Mouse (Mus musculus): ENCODE measurements at regions not wholly inside any gene's neighbourhood (a gene's known extent, or its start where the extent isn't known, plus 50 kb on each side); places are given as distances from the start of the nearest gene placed in this dataset.

DNA sequence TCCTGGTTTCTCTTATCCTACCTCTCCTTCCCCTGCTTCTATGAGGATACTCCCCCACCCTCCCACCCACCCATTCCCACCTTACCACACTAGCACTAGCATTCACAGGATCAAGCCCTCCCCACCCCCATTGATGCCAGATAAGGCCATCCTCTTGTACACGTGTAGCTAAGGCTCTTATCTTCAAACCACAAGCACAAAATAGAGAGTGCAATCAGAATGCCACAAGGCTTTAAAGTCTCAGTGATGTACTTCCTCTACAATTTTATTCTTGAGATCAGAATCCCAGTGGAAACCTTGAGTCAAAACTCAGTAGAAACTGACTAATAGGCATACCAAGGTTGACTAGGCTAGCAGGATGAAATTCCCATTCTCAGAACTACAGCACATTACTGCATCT lies 348.4 kb downstream of the Speer2 start:
- 75% methylated on average over 1 of the region's 1 CpGs for WGBS
- DNase-seq: no peak
- H3K27me3 ChIP-seq (ENCODE audit: control insufficient read depth, insufficient read depth, low read length): no peaks in the 10 kb centered on the region
- no peak for TF ChIP-seq POLR2A (IDR thresholded peaks at IDR 0.05; ENCODE audit: borderline replicate concordance, insufficient read depth, low read length)
- TF ChIP-seq CTCF (IDR thresholded peaks at IDR 0.05; ENCODE audit: borderline replicate concordance, insufficient read depth, low read depth, low read length): no peak
- no peak overlapping the region for H3K27ac ChIP-seq (ENCODE audit: insufficient read depth, low read length)
- H3K4me3 ChIP-seq (replicated peaks; ENCODE audit: insufficient read depth, low read depth, low read length): no peak overlapping the region
- H3K4me1 ChIP-seq (ENCODE audit: control insufficient read depth, insufficient read depth, low read length): no peaks in the 10 kb centered on the region

- no peaks in the 10 kb centered on the region for H3K27me3 ChIP-seq (ENCODE audit: control insufficient read depth, insufficient read depth, low read length)
- H3K27ac ChIP-seq (ENCODE audit: insufficient read depth, low read length): no peak overlapping the region
- H3K4me1 ChIP-seq (ENCODE audit: control insufficient read depth, insufficient read depth, low read length): no peaks in the 10 kb centered on the region
- 54% methylated on average over 4 of the region's 4 CpGs for WGBS
- no peak for DNase-seq
- TF ChIP-seq POLR2A (IDR thresholded peaks at IDR 0.05; ENCODE audit: borderline replicate concordance, insufficient read depth, low read length) (no peak), CTCF (IDR thresholded peaks at IDR 0.05; ENCODE audit: borderline replicate concordance, insufficient read depth, low read depth, low read length) (no peak)
- no peak overlapping the region for H3K4me3 ChIP-seq (replicated peaks; ENCODE audit: insufficient read depth, low read depth, low read length)
Measured at GRCm38 (mm10) chr16:69477317-69477716, 386.2 kb downstream of the Speer2 start.

DNA sequence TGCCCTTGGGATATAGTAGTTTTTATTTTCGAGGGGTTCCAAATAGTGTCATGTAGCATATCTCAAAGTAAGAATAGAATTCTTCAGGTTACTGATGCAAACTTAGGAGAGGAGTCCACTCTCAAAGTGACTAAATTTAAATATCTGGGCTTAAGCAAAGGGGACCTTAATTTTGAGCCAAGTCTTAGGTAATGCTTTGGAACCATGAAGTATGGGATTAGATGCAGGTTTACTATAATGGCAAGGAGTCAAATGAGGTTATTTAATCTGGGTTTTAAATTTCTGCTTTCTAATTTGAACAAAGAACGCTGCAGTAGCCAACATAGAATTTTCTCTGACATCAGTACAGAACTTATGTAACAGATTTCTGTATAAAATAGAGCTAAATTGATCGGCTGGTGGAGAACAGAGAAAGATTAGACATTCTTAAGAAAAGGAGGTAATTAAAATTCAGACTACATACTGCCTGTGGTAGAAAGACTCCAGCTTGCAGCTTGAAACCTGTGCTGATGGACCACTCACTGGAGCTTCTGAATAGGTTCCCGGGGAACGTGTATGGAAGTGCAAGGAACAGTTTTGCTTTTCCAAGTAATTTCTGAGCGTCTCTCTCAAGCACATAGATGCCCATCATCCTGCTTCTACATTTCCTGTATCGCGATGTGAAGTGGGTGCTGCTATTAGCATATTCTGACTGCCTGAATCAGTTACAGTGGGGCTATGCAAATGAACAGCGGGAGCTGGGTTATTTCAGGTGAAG lies 394.3 kb downstream of the Speer2 start:
- Histone ChIP-seq H3K27ac (ENCODE audit: insufficient read depth, low read length) (no peak overlapping the region), H3K4me1 (ENCODE audit: control insufficient read depth, insufficient read depth, low read length) (no peaks in the 10 kb centered on the region), H3K4me3 (replicated peaks; ENCODE audit: insufficient read depth, low read depth, low read length) (no peak overlapping the region), H3K27me3 (ENCODE audit: control insufficient read depth, insufficient read depth, low read length) (no peaks in the 10 kb centered on the region)
- TF ChIP-seq CTCF (IDR thresholded peaks at IDR 0.05; ENCODE audit: borderline replicate concordance, insufficient read depth, low read depth, low read length): no peak
- TF ChIP-seq POLR2A (IDR thresholded peaks at IDR 0.05; ENCODE audit: borderline replicate concordance, insufficient read depth, low read length): no peak
- DNase-seq: peak in 1 of 2 experiments; percentile 10
- 28% methylated on average over 9 of the region's 9 CpGs for WGBS

- H3K4me3 ChIP-seq (replicated peaks; ENCODE audit: insufficient read depth, low read depth, low read length): no peak overlapping the region
- H3K27me3 ChIP-seq (ENCODE audit: control insufficient read depth, insufficient read depth, low read length): no peaks in the 10 kb centered on the region
- 17% methylated on average over 2 of the region's 2 CpGs for WGBS
- no peaks in the 10 kb centered on the region for H3K4me1 ChIP-seq (ENCODE audit: control insufficient read depth, insufficient read depth, low read length)
- no peak overlapping the region for H3K27ac ChIP-seq (ENCODE audit: insufficient read depth, low read length)
- TF ChIP-seq CTCF (IDR thresholded peaks at IDR 0.05; ENCODE audit: borderline replicate concordance, insufficient read depth, low read depth, low read length): no peak
- TF ChIP-seq POLR2A (IDR thresholded peaks at IDR 0.05; ENCODE audit: borderline replicate concordance, insufficient read depth, low read length): no peak
- no peak for DNase-seq
Measured at GRCm38 (mm10) chr16:69459171-69459570, 404.4 kb downstream of the Speer2 start.

- no peak for TF ChIP-seq POLR2A (IDR thresholded peaks at IDR 0.05; ENCODE audit: borderline replicate concordance, insufficient read depth, low read length)
- TF ChIP-seq CTCF (IDR thresholded peaks at IDR 0.05; ENCODE audit: borderline replicate concordance, insufficient read depth, low read depth, low read length): no peak
- Histone ChIP-seq H3K4me3 (replicated peaks; ENCODE audit: insufficient read depth, low read depth, low read length) (no peak overlapping the region), H3K27me3 (ENCODE audit: control insufficient read depth, insufficient read depth, low read length) (no peaks in the 10 kb centered on the region), H3K27ac (ENCODE audit: insufficient read depth, low read length) (no peak overlapping the region), H3K4me1 (ENCODE audit: control insufficient read depth, insufficient read depth, low read length) (no peaks in the 10 kb centered on the region)
- 83% methylated on average over 12 of the region's 12 CpGs for WGBS
- no peak for DNase-seq
Measured at GRCm38 (mm10) chr16:69424661-69425634, 438.6 kb downstream of the Speer2 start.

Data from cerebellum, adult 2 months (tissue).